Mouse (Mus musculus): Measurements from ENCODE around the gene Nsun7.

DNA sequence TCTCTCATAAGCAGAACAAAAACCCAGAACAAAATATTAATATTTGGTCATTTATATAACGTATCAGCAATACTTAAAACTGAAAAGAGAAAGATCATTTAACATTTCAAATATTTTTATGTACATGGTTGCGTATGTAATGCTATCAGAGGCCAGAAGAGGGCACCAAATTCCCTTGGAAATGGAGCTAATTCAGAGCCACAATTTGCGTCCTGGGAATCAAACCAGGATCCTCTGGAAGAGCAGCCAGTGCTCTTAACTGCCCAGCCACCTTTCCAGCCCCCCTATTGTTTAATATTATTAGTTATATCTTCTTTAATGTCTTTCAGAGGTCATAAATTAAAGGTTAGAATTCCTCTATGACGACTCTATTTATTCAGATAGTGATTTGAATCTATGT is 3.7 kb downstream of the Nsun7 start:
- TF ChIP-seq CTCF (IDR thresholded peaks at IDR 0.05; ENCODE audit: borderline replicate concordance, insufficient read depth, low read length) = no peak
- TF ChIP-seq POLR2A (IDR thresholded peaks at IDR 0.05; ENCODE audit: low read depth, low read length) = no peak
